Mouse (Mus musculus) lung, embryonic 14.5 days (tissue): ENCODE data around the gene Trmt112. TPM values are rescaled to one million over a fixed set of nuclear protein-coding genes. Genes with fewer than 3 reads are reported as not detected.

Source experiments
- ATAC-seq: fragments of 200-750 bp; cut with Nextera tagmentation; 2 replicates; pipeline ENCODE4 v1.8.0; 2017; ENCODE audit warnings: mild to moderate bottlenecking, moderate TSS enrichment, moderate library complexity; ENCODE audit not compliant: insufficient read depth
- DNase-seq: peaks from one replicate; pipeline ENCODE4 v3.0.0-alpha.2; 2015
- H3K27ac ChIP-seq: fragments of 300-500 bp; sonication (generic); 2 replicates; pipeline ENCODE4 v1.5.1; 2014; ENCODE audit warnings: low read depth, mild to moderate bottlenecking, moderate library complexity
- H3K27me3 ChIP-seq: fragments of 300-500 bp; sonication (generic); 2 replicates; pipeline ENCODE4 v1.6.1; 2014; ENCODE audit warnings: low read length, control low read depth; ENCODE audit not compliant: insufficient read depth
- H3K36me3 ChIP-seq: fragments of 300-500 bp; sonication (generic); 2 replicates; pipeline ENCODE4 v1.6.1; 2014; ENCODE audit warnings: control low read depth; ENCODE audit not compliant: insufficient read depth
- H3K4me1 ChIP-seq: fragments of 300-500 bp; sonication (generic); 2 replicates; pipeline ENCODE4 v1.6.1; 2014; ENCODE audit warnings: antibody characterized with exemption, control low read depth; ENCODE audit not compliant: insufficient read depth
- H3K4me2 ChIP-seq: fragments of 300-500 bp; sonication (generic); 2 replicates; pipeline ENCODE4 v1.6.1; 2014; ENCODE audit warnings: mild to moderate bottlenecking
- H3K4me3 ChIP-seq: fragments of 300-500 bp; sonication (generic); 2 replicates; pipeline ENCODE4 v1.5.1; 2014; ENCODE audit warnings: low read depth, low read length
- H3K9ac ChIP-seq: fragments of 300-500 bp; sonication (generic); 2 replicates; pipeline ENCODE4 v1.6.1; 2014
- H3K9me3 ChIP-seq: fragments of 300-500 bp; sonication (generic); 2 replicates; pipeline ENCODE4 v1.6.1; 2016; ENCODE audit warnings: low read depth, low read length, control low read depth
- CTCF ChIP-seq: IDR thresholded peaks from 2 replicates; pipeline ENCODE4 v1.5.1; 2016; ENCODE audit warnings: antibody characterized with exemption, low read depth
- WGBS: fragments of 180-500 bp; shearing (Covaris S2); extraction: QIAGEN DNeasy Blood & Tissue Kit; methylation state at CpG from one replicate; pipeline ENCODE4 v1.1.7; 2014; 5-methylcytosine and 5-hydroxymethylcytosine counted together
- polyA plus RNA-seq: library from polyadenylated mRNA; unstranded; fragments of >200 nt; fragmentation: Nextera tagmentation; extraction: Ambion mirVana; gene quantifications from 2 replicates; pipeline ENCODE4 v1.2.1, GENCODE M21; 2014

The Trmt112 gene
- polyA plus RNA-seq, 1 experiment from 2014 or later = 155 TPM

- Histone ChIP-seq H3K27me3 (peaks cover 50% of the 10 kb centered on the region), H3K9ac (no peak overlapping the region), H3K4me2 (no peak overlapping the region), H3K4me1 (peaks cover 6% of the 10 kb centered on the region; the same call in 1 of the 2 replicates), H3K9me3 (no peaks in the 10 kb centered on the region), H3K27ac (no peak overlapping the region), H3K4me3 (no peak overlapping the region), H3K36me3 (no peaks in the 10 kb centered on the region)
- peak; percentile 44 for TF ChIP-seq CTCF
- DNase-seq = no peak
- no peak for ATAC-seq
- 24% methylated on average over 3 of the region's 3 CpGs for WGBS
Observed at GRCm38 (mm10) chr19:6936299-6936698, 26.8 kb downstream of the Trmt112 start.

GRCm38 (mm10) chr19:6937541-6938465, 28.3 kb downstream of the Trmt112 start:
- Histone ChIP-seq H3K9ac (no peak overlapping the region), H3K27ac (no peak overlapping the region), H3K36me3 (no peaks in the 10 kb centered on the region), H3K4me1 (peaks cover 7% of the 10 kb centered on the region), H3K4me2 (no peak overlapping the region), H3K27me3 (peaks cover 35% of the 10 kb centered on the region), H3K9me3 (no peaks in the 10 kb centered on the region), H3K4me3 (no peak overlapping the region)
- no peak for ATAC-seq
- DNase-seq = no peak
- TF ChIP-seq CTCF = no peak
- 77% methylated on average over 16 of the region's 16 CpGs for WGBS

GRCm38 (mm10) chr19:6939106-6940002, 29.9 kb downstream of the Trmt112 start:
- TF ChIP-seq CTCF = no peak
- 84% methylated on average over 20 of the region's 20 CpGs for WGBS
- DNase-seq (no peak), ATAC-seq (no peak)
- no peak overlapping the region for H3K4me3 ChIP-seq
- H3K36me3 ChIP-seq = no peaks in the 10 kb centered on the region
- H3K4me2 ChIP-seq = no peak overlapping the region
- peaks cover 9% of the 10 kb centered on the region for H3K4me1 ChIP-seq
- no peak overlapping the region for H3K27ac ChIP-seq
- H3K9me3 ChIP-seq = no peaks in the 10 kb centered on the region
- peaks cover 19% of the 10 kb centered on the region for H3K27me3 ChIP-seq
- H3K9ac ChIP-seq = no peak overlapping the region

GRCm38 (mm10) chr19:6940396-6941351, 31.2 kb downstream of the Trmt112 start:
- ATAC-seq = peak; percentile 4; the same call in 1 of the 2 replicates
- 21% methylated on average over 29 of the region's 29 CpGs for WGBS
- no peak overlapping the region for H3K27ac ChIP-seq

GRCm38 (mm10) chr19:6941372-6942248, 32.1 kb downstream of the Trmt112 start, which contains the start of gene Bad:
TSS of gene Bad (plus strand) at chr19:6941861.
- H3K36me3 ChIP-seq = 0 out of 2 replicates have a peak, but pooled peaks cover 4% of the 10 kb centered on the region
- H3K4me1 ChIP-seq = peaks cover 9% of the 10 kb centered on the region
- no peak; the same call in 1 of the 2 replicates for TF ChIP-seq CTCF
- H3K27me3 ChIP-seq = no peaks in the 10 kb centered on the region
- peak within 1 kb of the TSS; percentile 80 for H3K4me3 ChIP-seq
- peak within 1 kb of the TSS; percentile 72 for H3K9ac ChIP-seq
- ATAC-seq = peak; percentile 84
- peak within 1 kb of the TSS; percentile 98 for H3K4me2 ChIP-seq
- WGBS = under 1% methylated on average over 83 of the region's 83 CpGs
- peak within 1 kb of the TSS; percentile 97 for H3K27ac ChIP-seq
- H3K9me3 ChIP-seq = no peaks in the 10 kb centered on the region
- peak; percentile 98 for DNase-seq

More at GRCm38 (mm10) chr19:6940396-6941351, 31.2 kb downstream of the Trmt112 start:
- peak overlapping the region; percentile 72 for H3K9ac ChIP-seq
- H3K4me2 ChIP-seq = peak overlapping the region; percentile 98
- TF ChIP-seq CTCF = no peak
- no peaks in the 10 kb centered on the region for H3K9me3 ChIP-seq
- peaks cover 6% of the 10 kb centered on the region for H3K27me3 ChIP-seq
- peak; percentile 40 for DNase-seq
- peak overlapping the region; percentile 80 for H3K4me3 ChIP-seq
- H3K36me3 ChIP-seq = 0 out of 2 replicates have a peak, but pooled peaks cover 4% of the 10 kb centered on the region
- H3K4me1 ChIP-seq = peaks cover 9% of the 10 kb centered on the region
